Mouse (Mus musculus) stomach, postnatal 0 days (tissue): ENCODE measurements around the gene Tmem44. TPM values are rescaled to one million over a fixed set of nuclear protein-coding genes. Genes with fewer than 3 reads are reported as not detected.

Experiments used
- ATAC-seq: fragments of 200-750 bp; cut with Nextera tagmentation; 2 replicates; pipeline ENCODE4 v1.8.0; 2017; ENCODE audit not compliant: low FRiP score, low TSS enrichment
- DNase-seq: peaks from one replicate; pipeline ENCODE4 v3.0.0-alpha.2; 2016; ENCODE audit warnings: low spot score
- H3K27ac ChIP-seq: fragments of 300-500 bp; sonication (generic); replicated peaks from 2 replicates; pipeline ENCODE4 v1.5.1; 2014; ENCODE audit warnings: mild to moderate bottlenecking, control low read depth
- H3K27me3 ChIP-seq: fragments of 300-500 bp; sonication (generic); 2 replicates; pipeline ENCODE4 v1.6.1; 2014; ENCODE audit warnings: low read length; ENCODE audit not compliant: control insufficient read depth, insufficient read depth
- H3K36me3 ChIP-seq: fragments of 300-500 bp; sonication (generic); 2 replicates; pipeline ENCODE4 v1.6.1; 2014; ENCODE audit warnings: low read length, mixed read lengths; ENCODE audit not compliant: control insufficient read depth, insufficient read depth
- H3K4me1 ChIP-seq: fragments of 300-500 bp; sonication (generic); replicated peaks from 2 replicates; pipeline ENCODE4 v1.6.1; 2014; ENCODE audit warnings: antibody characterized with exemption; ENCODE audit not compliant: control insufficient read depth, insufficient read depth
- H3K4me2 ChIP-seq: fragments of 300-500 bp; sonication (generic); replicated peaks from 2 replicates; pipeline ENCODE4 v1.6.1; 2014; ENCODE audit warnings: low read depth, mild to moderate bottlenecking, control low read depth, moderate library complexity
- H3K4me3 ChIP-seq: fragments of 300-500 bp; sonication (generic); 2 replicates; pipeline ENCODE4 v1.5.1; 2014; ENCODE audit warnings: low read depth, low read length, control low read depth
- H3K9ac ChIP-seq: fragments of 300-500 bp; sonication (generic); 2 replicates; pipeline ENCODE4 v1.6.1; 2014; ENCODE audit warnings: mild to moderate bottlenecking, low read length, control low read depth, mixed read lengths
- H3K9me3 ChIP-seq: fragments of 300-500 bp; sonication (generic); 2 replicates; pipeline ENCODE4 v1.6.1; 2016; ENCODE audit warnings: low read length; ENCODE audit not compliant: control insufficient read depth
- CTCF ChIP-seq: IDR thresholded peaks from 2 replicates; pipeline ENCODE4 v1.5.1; 2016; ENCODE audit warnings: antibody characterized with exemption, low read depth, mild to moderate bottlenecking, moderate library complexity
- EP300 ChIP-seq: optimal IDR thresholded peaks from 2 replicates; pipeline ENCODE3; 2016; ENCODE audit warnings: antibody characterized with exemption
- whole genome bisulfite sequencing: fragments of 180-500 bp; shearing (Covaris S2); extraction: QIAGEN DNeasy Blood & Tissue Kit; methylation state at CpG from one replicate; pipeline ENCODE4 v1.1.7; 2014; 5-methylcytosine and 5-hydroxymethylcytosine counted together
- polyA plus RNA-seq: library from polyadenylated mRNA; unstranded; fragments of >200 nt; fragmentation: Nextera tagmentation; extraction: Ambion mirVana; gene quantifications from 2 replicates; pipeline ENCODE4 v1.2.1, GENCODE M21; 2015

Tmem44 gene
- polyA plus RNA-seq, 1 experiment from 2014 or later, result 3.5 TPM

DNA sequence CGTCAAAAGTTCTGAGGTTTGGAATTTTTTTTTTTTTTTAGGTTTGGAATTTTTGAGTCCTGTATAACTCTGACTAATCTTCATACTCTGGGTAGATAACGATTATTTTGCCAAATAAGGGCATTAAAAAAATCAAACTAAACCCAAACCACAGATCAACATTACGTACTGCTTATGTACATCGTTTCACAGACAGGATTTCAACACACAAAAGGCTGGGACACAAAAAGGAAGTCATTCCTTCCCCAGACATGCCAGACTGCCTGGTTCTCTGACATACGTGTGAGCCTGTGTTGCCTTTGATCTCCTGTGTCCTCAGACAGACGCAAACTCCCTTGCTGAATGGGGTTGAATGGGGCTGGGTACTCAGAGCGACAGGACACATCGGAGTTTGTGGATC, 22.3 kb downstream of the Tmem44 start:
- 74% methylated on average over 8 of the region's 8 CpGs for WGBS
- DNase-seq, result no peak
- TF ChIP-seq EP300 (no peak), CTCF (no peak)

DNA sequence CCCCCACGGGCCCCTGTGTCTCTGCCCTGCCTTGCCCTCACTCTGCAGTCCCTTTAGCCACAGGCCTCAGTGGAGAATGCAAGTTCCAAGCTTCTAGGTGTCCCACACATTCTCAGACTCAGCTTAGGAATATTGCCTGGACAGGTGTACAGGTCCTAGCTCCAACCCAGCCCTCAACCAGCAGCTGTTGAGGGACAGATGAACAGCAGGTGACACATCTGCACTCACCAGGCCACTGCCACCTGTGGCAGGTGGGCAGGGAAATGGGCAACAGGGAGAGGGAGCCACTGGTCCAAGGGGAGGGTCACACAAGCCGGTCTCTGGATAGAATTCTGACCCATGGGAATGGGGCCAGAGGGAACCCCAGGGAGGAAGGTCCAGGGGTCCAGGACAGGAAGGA, 22.8 kb downstream of the Tmem44 start:
- no peaks in the 10 kb centered on the region for H3K36me3 ChIP-seq
- no peaks in the 10 kb centered on the region for H3K9me3 ChIP-seq
- 75% methylated on average over 2 of the region's 2 CpGs for WGBS
- no peak overlapping the region for H3K4me2 ChIP-seq
- TF ChIP-seq CTCF (no peak), EP300 (no peak)
- no peak for DNase-seq
- H3K9ac ChIP-seq, result no peak overlapping the region
- no peaks in the 10 kb centered on the region for H3K4me1 ChIP-seq
- no peaks in the 10 kb centered on the region for H3K27me3 ChIP-seq
- ATAC-seq, result no peak
- H3K4me3 ChIP-seq, result no peak overlapping the region
- no peak overlapping the region for H3K27ac ChIP-seq

More for the DNA sequence above, 22.3 kb downstream of the Tmem44 start:
- Histone ChIP-seq H3K27ac (no peak overlapping the region), H3K4me3 (no peak overlapping the region), H3K27me3 (no peaks in the 10 kb centered on the region), H3K4me2 (no peak overlapping the region), H3K9ac (no peak overlapping the region), H3K9me3 (no peaks in the 10 kb centered on the region), H3K4me1 (no peaks in the 10 kb centered on the region), H3K36me3 (no peaks in the 10 kb centered on the region)
- ATAC-seq, result no peak

GRCm38 (mm10) chr16:30525756-30526155, 24.9 kb downstream of the Tmem44 start:
- TF ChIP-seq EP300, result no peak
- no peak for TF ChIP-seq CTCF
- H3K27ac ChIP-seq, result no peak overlapping the region
- no peak overlapping the region for H3K4me3 ChIP-seq
- 55% methylated on average over 14 of the region's 14 CpGs for WGBS
- no peaks in the 10 kb centered on the region for H3K36me3 ChIP-seq
- H3K9me3 ChIP-seq, result no peaks in the 10 kb centered on the region
- H3K9ac ChIP-seq, result no peak overlapping the region
- H3K27me3 ChIP-seq, result no peaks in the 10 kb centered on the region
- H3K4me2 ChIP-seq, result no peak overlapping the region
- no peak for ATAC-seq
- DNase-seq, result no peak
- H3K4me1 ChIP-seq, result no peaks in the 10 kb centered on the region

GRCm38 (mm10) chr16:30524481-30524880, 26.2 kb downstream of the Tmem44 start:
- no peaks in the 10 kb centered on the region for H3K27me3 ChIP-seq
- no peak for DNase-seq
- H3K4me3 ChIP-seq, result no peak overlapping the region
- H3K9me3 ChIP-seq, result no peaks in the 10 kb centered on the region
- no peaks in the 10 kb centered on the region for H3K36me3 ChIP-seq
- TF ChIP-seq CTCF (no peak), EP300 (no peak)
- WGBS, result 81% methylated on average over 6 of the region's 6 CpGs
- H3K4me2 ChIP-seq, result no peak overlapping the region
- H3K9ac ChIP-seq, result no peak overlapping the region
- H3K27ac ChIP-seq, result no peak overlapping the region
- ATAC-seq, result no peak
- H3K4me1 ChIP-seq, result no peaks in the 10 kb centered on the region

- no peak overlapping the region for H3K4me3 ChIP-seq
- no peak for DNase-seq
- WGBS, result 55% methylated on average over 10 of the region's 10 CpGs
- no peaks in the 10 kb centered on the region for H3K27me3 ChIP-seq
- no peaks in the 10 kb centered on the region for H3K9me3 ChIP-seq
- no peak overlapping the region for H3K9ac ChIP-seq
- H3K4me1 ChIP-seq, result peaks cover 5% of the 10 kb centered on the region; the same call in 1 of the 2 replicates
- no peak for TF ChIP-seq CTCF
- TF ChIP-seq EP300, result no peak
- H3K36me3 ChIP-seq, result no peaks in the 10 kb centered on the region
- no peak overlapping the region for H3K27ac ChIP-seq
- peak; percentile 15; the same call in 1 of the 2 replicates for ATAC-seq
- no peak overlapping the region for H3K4me2 ChIP-seq
Measured at GRCm38 (mm10) chr16:30522253-30522940, 28.2 kb downstream of the Tmem44 start.

DNA sequence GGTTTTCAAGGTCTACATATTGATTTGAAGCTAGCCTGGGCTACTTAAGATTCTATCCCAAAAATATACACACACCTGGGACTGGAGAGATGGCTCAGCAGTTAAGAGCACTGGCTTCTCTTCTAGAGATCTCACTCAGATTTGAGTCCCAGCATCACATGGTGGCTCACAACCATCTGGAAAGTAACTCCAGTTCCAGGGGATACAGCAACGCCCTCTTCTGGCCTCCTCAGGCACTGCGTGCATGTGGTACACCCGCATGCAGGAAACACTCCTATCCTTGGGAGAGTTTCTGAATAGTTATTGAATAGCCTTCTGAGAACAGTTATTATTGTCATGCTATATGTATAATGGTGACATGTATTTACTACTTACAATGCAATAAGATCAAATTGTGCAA, 29.5 kb downstream of the Tmem44 start:
- Histone ChIP-seq H3K4me2 (no peak overlapping the region), H3K9ac (no peak overlapping the region), H3K9me3 (no peaks in the 10 kb centered on the region), H3K27ac (no peak overlapping the region), H3K4me3 (no peak overlapping the region), H3K4me1 (peaks cover 5% of the 10 kb centered on the region; the same call in 1 of the 2 replicates), H3K27me3 (no peaks in the 10 kb centered on the region), H3K36me3 (no peaks in the 10 kb centered on the region)
- DNase-seq (no peak), ATAC-seq (no peak)
- TF ChIP-seq CTCF (peak; percentile 51), EP300 (no peak)
- 61% methylated on average over 3 of the region's 3 CpGs for WGBS
